Mouse (Mus musculus) layer of hippocampus, adult 11-12 months (tissue): ENCODE results near the gene Tmc8.
"Not testable (repeated sequence)": the region's sequence is repeated elsewhere in the genome, so short reads cannot be mapped to it uniquely, and the experiment has no call there.

ENCODE experiments used
- DNase-seq: peaks from one replicate; pipeline ENCODE4 v3.0.0; 2022; ENCODE audit warnings: low spot score

Gene Tmc8

DNA sequence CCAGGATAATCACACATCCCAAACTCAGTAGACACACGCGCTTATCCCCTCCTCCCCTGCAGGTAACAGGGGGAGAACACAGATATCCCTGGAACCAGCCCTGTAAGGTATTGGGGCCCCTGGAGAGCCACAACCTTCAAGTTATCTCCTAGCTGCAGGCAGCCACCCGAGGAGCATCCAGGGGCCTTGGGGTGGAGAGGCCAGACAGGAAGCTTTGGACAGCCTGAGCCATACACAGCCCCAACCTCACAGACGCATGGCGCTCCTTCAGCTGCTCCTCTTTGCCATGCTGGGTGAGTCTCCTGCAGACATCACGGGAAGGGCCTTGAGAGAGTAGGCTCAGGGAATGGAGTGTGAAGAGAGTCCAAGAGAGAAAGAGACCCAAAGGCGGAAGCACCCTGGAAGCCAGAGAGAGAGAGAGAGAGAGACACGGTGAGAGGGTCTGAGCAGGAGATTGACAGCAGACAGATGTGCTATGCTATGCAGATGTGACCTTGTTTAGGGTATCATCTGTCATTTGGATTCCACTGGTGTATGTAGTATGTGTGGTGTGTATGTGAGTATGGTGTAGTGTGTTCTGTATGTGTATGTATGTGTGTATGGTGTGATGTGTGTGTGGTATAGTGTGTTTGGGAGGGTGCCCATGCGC, 15.8 kb downstream of the Tmc8 start, which contains the start of gene 6030468B19Rik:
6030468B19Rik (plus strand) TSS at position 150 of the 649 bp plus-strand sequence.
- DNase-seq, result no peak

DNA sequence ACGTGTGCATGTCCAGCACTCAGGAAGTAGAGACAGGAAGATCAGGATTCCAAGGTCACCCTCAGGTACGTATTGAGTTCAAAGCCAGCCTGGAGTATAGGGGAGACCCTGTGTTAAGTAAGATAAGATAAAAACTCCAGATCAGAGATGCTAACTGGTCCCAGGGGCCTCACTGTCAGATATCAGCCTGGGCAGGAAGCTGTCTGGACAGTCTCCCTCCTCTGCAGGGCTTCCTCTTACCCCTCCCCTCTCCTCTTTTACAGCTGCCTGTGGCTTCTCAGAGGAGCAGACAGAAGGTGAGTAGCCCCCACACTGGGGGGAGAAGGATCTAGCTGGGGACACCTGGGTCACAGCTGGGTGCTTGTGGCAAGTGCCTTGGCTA, 16.3 kb downstream of the Tmc8 start:
- no peak for DNase-seq

DNA sequence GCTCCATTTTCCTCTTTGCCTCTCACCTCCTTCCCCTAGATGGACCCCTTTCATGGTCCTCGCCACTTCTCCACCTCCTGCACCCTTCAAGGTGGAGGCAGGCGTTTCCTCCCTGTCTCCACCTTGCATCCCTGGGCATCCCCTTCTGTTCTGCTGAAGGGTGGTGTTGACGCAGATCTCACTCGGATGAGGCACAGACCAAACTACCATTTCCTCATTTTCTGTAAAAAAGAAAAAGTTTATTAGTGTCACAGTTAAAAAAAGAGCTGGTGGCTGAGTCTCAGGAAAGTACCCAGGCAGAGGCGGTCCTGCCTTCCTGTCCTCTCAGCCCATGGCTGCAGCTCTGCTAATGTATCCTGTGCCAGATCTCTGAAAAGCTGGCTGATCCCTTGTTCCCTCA, 17.3 kb downstream of the Tmc8 start:
- no peak for DNase-seq

DNA sequence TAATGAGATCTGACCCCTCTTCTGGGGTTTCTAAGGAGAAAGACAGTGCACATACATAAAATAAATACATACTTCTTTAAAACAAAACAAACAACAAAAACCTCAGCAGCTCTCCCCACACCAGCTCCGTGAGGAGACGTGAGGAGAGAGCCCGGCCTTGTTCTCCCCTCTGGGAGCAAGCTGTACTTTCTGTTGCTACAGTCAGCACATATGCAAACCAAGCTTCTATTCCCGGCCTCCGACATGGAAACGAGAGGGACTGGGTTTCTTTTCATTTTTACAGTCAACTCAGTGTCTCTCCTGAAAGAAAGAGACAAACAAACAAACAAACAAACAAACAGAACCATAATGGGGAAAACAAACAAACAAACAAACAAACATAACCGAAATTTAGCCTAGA, 18.2 kb downstream of the Tmc8 start:
- DNase-seq, result no peak

DNA sequence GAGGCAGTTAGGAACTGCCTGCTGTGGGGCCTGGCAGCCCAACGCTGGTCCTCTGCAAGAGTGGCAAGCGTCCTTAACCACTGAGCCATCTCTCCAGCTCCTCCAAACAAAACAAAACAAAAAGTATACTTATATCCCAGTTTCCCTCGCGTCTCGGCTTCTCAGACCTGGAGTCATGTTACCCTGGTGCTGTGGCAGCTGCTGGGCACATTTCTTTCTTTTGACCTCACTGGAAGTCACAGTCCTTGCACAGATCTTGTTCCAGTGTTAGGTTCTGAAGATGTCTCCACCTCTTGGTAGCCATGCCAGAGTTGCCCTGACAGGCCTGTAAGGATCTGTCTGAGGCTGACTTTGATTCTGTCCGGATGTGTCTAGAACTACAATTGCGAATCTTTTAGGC, 19.8 kb downstream of the Tmc8 start:
- DNase-seq, result no peak

DNA sequence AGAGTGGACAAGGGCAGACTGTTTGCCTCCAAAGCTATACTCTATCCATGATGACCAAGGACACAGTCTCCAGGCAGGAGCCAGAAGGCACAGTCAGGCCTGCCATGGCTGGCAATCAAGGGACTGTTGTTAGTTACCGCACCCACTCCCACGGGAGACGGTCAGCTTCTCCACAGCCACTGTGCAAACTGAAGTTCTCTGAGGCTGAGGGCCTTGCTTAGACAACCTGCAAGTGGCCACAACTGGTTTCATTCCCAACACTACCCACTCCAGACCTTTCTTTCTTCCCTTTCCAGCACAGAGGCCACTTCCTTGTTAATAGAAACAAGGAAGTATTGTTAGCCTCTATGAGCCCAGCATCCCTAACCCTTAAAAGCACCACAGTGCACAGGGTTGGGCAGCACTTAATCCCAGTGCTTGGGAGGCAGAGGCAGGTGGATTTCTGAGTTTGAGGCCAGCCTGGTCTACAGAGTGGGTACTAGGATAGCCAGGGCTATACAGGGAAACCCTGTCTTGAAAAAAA, 21.4 kb downstream of the Tmc8 start:
- DNase-seq, result no peak

DNA sequence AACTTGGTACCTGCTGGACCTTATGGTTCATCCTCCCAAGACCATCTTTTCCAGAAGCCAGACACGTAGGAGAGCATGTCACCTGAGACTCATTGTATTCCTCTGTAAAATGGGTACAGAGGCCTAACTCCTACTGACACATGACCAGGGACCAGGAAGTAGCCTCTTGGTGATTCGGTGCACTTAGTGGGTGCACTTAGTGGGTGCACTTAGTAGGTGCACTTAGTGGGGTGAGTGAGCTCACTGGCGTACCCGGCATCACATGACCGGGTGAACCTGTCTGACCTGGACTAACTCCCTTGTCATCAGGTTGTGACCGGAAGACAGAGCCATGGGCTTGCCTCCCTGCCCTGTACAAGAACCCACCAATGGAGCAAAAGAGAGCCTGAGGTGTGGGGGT, 24.9 kb downstream of the Tmc8 start:
- no peak for DNase-seq

DNA sequence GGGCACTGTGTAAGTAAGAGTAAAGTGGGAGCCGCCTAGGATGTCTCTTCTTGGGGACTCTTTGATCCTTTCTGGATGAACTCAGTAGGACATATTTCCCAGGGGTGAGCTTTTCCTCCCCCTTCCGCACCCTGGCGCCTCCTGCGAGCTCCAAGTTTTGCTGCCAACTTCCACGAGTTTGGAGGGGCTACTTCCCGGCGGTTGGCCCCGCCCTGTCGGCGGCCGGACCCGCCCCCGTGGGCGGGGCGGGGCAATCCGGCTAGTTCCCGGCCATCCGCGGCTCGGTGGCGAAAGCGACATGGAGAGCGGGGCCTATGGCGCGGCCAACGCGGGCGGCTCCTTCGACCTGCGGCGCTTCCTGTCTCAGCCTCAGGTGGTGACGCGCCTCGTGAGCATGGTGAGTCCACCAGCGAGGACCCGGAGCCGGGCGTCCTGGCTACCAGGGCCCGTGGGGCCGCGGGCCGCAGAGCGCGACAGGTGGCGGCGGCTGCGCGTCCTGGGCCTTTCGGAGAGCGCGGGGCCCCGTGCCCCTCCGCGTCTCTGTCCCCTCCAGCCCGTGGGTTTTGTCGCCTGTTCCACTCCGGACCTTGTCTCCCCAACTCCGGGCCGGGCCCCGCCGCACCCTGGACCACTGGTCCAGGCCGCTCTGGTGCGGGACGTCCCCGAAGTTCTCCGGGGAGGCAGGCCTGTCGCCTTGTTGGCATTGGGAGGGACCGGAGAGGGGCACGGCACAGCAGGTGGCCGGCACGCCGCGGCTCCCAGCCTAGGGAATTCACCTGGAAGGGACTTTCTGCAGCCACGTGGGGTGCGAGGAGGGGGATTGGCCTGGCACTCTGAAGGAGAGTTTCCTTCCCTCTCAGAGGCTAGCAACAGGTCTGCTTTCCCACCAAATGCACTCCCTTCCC, 27.8 kb downstream of the Tmc8 start, which contains the start of the genes Gm20708 and Syngr2:
Gm20708 (plus strand) TSS at position 262 of the 905 bp plus-strand sequence.
Syngr2 (plus strand) TSS at position 262 of the 905 bp plus-strand sequence.
- DNase-seq, result peak; percentile 56

DNA sequence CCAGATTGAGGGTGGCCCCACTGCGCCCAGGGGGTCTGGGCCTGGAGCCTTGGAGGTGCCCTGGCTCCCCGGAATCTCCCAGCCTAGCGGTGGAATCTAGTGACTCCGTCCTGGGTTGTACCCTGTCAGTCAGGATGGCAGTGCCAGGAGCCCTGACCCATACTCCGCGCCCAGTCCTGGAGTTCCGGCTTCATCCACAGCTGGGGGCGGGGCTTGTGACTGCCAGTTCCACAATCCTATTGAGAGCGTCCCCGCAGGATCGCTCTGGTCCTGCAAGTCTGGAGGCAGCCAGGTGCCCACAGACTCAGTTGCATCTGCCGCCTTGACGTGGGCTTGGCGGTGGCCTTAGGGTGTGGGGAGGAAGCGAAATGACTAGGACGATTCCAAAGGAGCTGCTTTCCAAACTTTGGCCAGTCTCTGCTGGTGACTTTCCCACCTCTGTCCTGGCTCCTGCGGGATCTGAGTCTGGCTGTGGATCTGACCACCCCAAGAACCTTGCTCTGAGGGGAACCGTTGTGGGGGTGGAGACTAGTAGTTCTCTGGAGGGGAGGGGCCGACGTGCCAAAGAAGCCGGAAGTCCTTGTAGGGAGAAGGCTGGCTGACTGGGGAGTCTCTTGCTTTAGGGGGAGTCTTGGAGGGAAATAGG, 28.6 kb downstream of the Tmc8 start:
- peak; percentile 83 for DNase-seq

DNA sequence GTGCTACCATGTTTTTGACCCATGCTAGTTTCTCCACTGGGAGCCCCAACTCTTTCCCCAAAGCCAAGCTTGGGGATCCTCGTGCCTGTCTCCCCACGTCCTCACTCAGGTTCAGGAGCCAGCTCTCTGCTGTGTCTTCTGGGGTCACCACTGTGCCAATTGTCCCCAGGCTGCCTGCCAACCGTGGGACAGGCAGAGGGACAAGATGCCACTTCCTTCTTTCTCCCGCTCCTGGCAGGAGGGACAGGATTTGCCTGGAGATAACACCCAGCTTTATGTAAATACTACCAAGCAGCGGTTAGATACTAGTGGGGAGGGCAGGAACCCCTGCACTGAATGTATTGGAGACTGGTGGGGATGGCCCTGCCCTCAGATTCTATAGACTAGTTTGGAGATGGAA, 32.0 kb downstream of the Tmc8 start:
- no peak for DNase-seq

DNA sequence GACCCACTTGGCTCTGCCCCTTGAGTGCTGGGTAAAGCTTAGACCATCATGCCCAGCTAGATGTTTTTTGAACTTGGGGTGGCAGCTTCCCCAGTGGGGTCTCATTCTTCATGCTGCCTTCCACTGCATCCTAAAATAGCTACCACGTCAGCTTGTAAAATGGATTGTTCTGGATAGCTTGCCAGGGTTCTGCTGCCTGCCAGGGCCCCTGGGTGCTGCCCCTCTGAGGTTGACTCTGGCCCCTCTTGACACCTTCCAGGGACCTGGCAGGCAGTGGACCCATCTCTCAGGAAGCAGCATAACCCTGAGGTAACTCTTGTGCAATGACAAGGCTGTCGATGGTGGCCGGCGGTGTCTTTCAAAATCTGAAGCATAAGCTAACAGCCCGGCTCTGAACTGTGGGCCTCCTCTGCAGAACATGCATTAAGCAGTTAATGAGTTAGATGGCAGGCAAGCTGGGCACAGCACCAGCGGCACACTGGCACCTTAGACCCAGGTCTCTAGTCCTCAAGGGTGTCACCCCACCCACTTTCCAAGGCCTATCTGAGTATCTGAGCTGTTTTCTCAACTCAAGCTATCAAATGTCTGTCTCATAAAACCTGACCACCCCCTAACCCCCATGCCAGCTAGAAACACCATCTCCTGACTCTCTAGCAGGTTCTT, 33.0 kb downstream of the Tmc8 start:
- no peak for DNase-seq

DNA sequence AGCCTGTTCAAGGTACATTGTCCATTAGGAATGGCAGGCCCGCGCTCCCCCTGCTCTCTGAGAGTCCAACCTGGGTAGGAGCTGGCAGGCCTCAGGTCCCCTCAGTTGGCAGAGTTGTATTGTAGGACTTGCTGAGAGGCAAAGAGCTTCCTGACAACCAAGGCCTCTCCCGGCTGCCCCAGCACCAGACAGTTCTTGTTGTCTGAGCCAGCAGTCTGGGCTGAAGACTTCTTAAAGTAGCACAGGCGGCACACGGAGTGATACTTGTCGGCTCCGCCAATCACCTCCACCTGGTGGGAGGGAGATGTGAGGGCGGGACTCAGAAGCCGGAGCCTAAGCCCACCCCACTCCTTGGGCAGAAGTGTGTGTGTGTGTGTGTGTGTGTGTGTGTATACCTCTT, 34.0 kb downstream of the Tmc8 start:
- DNase-seq, result not testable (repeated sequence)

DNA sequence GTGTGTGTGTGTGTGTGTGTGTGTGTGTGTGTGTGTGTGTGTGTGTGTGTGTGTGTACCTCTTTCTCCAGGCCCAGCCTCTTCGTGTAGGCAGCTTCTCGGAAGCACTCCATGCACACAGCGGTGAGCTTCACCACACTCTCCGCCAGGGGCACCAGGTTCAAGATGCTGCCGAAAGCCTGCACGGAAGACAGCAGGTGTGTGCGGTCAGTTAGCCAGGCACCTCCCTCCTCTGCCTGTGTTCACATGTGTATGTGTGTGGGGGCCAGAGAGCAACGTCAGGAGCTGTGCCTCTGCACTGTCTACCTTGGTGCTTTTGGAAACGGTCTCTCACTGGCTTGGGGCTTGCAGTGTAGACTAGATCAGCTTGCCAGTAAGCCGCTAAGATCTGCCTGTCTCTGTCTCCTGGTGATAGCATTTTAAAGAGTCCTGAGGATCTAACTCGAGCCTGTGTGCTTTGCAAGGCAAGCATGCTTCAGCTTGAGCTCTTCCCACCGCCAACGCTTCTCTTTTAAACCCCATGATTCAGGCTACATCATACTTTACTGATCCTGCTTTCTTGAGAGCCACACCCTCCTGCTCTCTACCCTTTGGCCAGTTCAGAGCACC, 34.6 kb downstream of the Tmc8 start:
- DNase-seq, result no peak

DNA sequence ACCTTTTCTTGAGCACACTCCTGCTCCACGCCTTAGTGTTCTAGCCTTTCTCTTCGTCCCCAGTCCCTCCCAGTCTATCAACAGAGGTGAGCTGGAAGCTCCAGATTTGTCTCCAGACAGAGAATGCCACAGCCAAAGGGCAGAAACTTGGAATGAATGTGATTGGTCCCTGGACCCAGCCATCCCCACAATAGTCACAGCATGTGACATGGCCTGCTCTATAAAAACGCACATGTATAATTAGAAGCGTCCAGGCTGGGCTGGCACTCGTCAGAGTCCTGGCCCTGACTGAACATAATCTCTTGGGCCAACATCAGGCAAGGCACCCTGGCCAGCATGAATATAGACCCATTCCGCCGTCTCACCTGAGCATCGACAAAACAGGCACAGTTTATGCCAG, 37.2 kb downstream of the Tmc8 start:
- no peak for DNase-seq

DNA sequence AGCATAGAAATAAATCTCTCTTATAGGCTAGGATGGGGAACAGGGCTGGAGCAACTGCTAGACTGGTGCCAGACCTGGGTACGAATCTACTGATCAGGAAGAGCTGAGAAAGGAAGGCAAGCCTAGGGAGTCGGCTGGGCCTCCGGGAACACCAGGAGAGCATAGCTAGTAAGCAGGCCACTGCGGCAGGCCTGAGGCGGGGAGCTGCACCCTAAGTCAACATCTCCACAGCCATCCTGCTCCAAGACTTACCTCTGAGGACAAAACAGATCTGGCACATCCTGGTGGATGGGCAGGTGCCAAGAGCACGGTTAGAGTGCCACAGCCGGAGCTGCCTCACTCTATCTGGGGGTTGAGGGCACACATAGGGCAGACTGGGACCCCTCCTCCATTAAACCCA, 38.3 kb downstream of the Tmc8 start:
- no peak for DNase-seq

DNA sequence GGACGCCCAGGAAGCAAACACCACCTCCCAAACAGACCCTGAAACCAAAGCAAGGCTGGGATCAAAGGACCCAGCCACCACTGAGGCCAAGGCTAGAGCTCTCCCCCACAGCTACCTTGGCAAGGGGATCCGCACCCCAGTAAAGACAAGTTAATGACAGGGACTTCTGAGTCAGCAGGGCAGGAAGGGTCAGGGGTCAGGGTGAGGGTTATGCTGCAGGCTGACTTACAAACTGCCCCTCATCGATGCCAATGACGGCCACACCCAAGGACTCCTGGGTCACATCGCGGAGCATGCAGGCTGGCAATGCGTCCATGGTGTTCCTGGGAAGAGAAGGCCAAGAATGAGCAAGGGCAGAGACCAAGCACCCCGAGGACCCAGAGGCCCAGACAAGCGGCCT, 40.0 kb downstream of the Tmc8 start:
- no peak for DNase-seq

DNA sequence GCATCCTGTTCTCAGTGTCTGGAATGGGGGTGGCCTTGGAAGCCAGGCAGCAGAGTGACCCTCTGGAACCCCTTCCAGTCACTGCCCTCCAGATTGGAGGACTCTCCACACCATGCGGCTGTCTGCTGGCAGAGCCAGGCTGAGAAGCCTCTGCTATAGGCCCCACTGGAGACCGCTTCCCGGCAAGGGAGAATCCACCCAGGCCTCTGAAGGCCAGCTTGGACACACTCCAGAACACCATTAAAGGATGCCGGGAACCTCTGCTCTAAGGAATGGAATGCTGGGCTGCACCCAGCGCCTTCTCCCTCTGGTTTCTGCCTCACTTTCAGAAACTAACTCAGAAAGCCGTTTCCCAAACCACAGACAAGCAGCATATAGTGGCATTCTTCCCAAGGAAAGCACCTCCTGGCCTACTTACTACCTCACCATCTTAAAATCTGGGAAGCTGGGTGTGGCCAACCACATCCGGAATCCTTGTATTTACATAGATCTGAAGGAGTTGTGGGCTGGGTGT, 40.9 kb downstream of the Tmc8 start:
- DNase-seq, result no peak

DNA sequence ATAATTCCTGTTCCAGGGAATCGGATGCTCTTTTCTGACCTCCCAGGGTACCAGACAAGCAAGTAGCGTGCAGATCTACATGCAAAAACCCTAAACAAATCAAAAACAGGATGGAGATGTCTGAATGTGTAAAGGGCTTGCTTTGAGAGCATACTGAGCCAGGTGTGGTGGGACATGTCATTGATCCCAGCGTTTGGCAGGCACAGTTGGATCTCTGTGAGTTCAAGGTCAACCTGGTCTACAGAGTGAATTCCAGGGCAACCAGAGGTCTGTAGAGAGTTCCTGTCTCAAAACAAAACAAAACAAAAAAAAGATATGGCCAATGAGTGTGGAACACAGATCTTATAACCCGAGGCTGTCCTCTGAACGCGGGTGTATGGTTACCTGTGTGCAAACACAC, 41.5 kb downstream of the Tmc8 start:
- DNase-seq, result no peak

DNA sequence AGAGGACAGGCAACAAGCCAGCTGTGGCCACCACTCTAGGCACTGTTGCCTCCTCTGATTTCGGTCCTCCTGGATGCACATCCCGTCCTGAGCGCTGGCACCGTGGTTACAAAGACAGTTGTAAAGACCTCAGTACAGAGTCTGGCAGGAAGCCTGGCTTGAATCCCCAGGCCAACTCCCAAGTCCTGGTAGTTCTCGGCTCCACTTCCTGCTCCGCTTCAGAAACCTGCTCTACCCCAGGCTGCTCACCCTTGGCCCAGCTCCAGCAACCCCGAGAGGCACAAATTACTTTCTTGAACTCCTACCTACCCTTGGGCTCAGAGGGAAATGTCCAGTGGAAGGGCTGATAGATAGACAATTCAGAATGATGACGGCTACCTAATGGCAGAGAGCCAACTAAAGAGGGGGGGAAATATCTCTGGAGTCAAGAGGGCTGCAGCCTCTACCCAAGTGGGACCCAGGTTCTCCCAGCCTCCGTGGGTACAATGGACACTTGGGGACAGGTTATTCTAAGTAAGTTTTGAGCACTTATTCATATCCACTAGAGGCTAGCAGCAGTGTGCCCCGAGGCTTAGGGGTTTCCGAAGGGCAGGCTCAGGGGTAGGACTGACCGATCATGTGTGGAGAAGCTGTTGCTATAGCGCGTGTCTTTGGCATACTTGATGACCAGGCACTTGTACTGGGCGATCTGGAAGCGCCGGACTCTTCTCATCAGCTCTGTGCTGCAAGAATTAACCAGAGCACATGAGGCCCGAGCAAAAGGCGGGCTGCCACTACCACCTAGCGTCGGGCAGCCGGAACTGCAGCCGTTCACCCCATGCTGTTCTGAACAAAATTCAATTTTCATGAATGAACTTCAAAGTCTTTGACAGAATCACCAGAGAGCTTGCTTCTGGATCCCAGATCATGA, 42.4 kb downstream of the Tmc8 start:
- peak; percentile 86 for DNase-seq
